Mouse (Mus musculus): Measurements from ENCODE around the gene Thada.

The Thada gene

DNA sequence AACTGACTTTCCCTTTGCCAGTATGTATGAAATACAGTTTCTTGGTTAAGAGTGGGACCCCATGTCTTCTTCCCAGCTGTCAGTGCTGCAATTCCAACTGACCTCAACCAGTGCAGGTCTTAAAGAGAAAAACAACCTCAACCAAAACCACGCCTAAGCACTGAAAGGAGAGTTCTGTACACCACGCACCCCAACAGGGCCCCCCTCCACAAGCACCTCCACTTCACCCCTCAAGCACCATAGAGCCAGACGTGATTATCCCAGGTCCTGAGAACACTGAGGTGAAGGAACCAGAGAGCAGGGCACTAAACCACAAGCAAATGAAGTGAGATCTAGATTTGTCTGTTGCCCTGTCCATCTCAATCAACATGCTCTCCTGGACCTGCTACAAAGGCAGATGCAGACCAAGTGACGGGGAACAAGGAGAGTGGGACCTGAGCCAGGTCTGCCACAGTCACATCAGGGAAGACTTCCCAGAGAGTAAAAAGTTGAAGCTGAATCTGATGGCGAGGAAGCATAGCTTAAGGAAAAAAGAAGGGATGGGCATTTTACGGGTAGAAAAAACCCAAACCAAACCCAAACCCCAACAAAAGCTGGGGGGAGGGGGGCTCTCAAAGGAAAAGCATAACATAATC is 93.5 kb downstream of the Thada start:
- DNase-seq (ENCODE audit: extremely low spot score) = no peak

- no peak for DNase-seq (ENCODE audit: extremely low spot score)
Measured at GRCm38 (mm10) chr17:84370385-84370784, 95.6 kb downstream of the Thada start.

- no peak for DNase-seq (ENCODE audit: extremely low spot score)
Measured at GRCm38 (mm10) chr17:84369769-84370168, 96.2 kb downstream of the Thada start.

DNA sequence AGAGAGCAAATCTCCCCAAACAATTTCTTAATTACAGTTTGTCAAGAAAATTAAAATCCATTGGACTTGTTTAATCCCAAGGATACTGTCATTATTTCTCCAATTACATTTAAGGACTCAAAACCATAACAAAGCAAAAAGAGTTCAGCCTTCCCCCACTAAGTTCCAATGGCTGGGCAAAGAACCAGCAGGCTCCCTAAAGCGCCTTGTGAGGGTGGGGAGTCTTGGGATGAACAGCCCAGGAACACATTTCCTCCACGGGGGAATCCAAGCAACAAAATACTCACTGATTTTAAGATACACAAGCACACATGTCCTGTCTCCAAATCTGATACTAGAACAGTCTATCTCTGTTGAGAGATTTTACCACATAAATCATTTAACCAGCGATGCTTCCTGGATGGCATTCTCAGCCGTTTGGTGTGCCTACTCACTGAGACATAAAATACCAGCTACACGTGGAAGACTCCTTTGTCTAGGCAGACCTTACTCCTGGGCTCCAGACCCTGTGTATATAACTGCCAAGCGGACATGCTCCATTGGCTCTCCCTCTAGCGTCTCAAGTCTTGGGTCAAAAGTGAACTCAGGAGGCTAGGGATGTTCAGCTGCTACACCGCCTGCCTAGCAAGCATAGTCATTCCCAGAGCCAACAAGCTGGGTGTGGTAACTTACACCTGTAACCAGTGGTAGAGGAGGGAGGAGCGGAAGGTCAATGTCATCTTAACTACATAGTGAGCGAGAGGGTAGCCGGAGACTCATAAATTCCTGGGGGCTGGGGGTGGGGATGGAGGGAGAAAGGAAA is 97.6 kb downstream of the Thada start:
- no peak for DNase-seq (ENCODE audit: extremely low spot score)

DNA sequence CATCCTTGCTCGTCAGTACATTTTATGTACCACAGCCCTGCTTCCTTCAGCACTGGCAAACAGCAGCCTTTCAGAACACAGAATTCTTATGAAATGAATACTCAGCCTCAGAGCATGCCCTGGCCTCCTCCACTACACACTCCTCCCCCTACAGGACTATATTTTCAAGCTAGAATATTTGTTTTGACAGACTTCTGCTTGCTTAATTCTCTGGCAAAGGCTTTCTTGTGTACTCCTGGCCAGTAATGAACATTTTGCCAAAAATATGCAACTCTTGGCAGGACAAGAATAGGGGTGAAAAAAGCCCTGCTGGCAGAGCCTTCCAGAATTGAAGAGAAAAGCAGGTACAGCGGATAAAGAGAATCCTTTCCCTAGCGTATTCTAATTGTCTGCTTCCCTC is 98.3 kb downstream of the Thada start:
- no peak for DNase-seq (ENCODE audit: extremely low spot score)

- DNase-seq (ENCODE audit: extremely low spot score) = no peak
Measured at GRCm38 (mm10) chr17:84365791-84366301, 100.2 kb downstream of the Thada start.

GRCm38 (mm10) chr17:84365006-84365716 is 100.8 kb downstream of the Thada start:
- no peak for DNase-seq (ENCODE audit: extremely low spot score)

GRCm38 (mm10) chr17:84363444-84363843 is 102.6 kb downstream of the Thada start:
- no peak for DNase-seq (ENCODE audit: extremely low spot score)

GRCm38 (mm10) chr17:84362581-84363286 is 103.3 kb downstream of the Thada start:
- no peak for DNase-seq (ENCODE audit: extremely low spot score)

GRCm38 (mm10) chr17:84361006-84361405 is 105.0 kb downstream of the Thada start:
- DNase-seq (ENCODE audit: extremely low spot score) = no peak

DNA sequence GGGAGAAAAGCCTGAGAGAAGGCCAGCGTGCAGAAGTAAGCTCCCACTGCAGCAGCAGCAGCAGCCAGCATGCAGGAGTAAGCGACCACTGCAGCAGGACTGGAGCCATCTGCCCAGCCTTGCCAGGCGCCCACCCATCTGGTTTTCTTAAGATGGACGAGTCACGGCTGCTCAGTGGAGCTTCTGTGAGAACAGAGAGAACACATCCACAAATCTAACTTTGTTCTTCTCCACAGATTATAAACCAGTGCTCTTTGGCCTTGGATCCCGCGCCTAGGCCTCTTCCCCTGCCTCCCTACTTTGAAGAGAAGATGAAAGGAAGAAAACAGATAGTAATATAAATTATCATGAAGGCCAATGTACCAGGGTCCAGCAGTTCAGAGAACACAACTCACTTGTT is 106.2 kb downstream of the Thada start:
- DNase-seq (ENCODE audit: extremely low spot score) = no peak

- no peak for DNase-seq (ENCODE audit: extremely low spot score)
Measured at GRCm38 (mm10) chr17:84358951-84359644, 106.9 kb downstream of the Thada start.

DNA sequence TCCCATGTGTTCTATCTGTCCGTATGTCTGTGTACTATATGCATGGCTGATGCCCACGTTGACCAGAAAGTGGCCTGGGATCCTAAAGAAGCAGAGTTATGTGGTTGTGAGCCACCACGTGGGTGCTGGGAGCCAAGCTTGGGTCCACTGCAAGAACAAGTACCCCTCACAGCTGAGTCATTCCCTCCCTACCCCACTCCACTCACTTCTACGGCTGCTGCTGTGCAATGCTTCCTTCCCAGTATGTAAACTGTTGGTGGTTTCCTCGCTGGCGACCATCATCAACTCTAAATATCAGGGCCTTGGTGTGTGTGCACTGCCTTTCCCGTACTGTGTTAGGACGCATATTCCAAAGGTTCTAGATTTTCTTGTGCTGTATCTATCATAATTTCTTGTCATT is 108.2 kb downstream of the Thada start:
- no peak for DNase-seq (ENCODE audit: extremely low spot score)

DNA sequence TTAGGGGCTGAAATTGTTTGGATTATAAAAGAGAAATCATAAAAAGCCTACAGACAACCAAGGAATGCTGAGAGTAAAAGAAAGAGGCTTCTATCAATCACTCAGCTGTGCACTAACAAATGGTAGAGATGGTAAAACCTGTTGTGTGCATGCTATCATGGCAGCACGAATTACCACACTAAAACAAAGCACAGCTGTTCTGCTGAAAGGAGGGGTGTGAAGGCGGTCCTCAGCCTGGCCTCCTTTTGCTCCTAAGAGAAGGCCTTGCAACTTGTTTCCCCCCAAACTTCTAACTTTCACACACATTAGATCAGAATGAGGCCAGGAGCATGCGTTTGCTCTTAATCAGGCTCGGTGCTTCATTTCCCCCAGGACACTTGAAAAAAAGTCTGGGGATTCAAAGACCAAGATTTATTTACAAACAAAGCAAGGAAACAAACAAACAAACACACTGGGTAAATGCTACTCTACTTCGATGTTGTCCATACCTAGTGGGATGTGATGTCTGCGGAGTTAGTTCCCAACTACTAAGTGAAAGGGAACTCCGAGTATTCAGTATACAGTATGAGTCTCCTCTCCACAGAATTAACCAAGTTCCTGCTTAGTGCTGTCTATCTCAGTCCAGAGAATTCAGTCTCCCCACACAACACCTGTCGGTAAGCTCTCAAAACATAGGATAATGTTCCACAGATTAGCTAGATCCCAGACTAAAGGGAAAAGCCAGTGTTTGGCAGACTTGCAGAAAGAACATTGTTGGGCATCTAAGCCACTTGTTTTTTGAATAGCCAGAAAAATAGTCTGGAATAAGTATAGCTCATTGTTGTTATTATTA is 109.7 kb downstream of the Thada start:
- DNase-seq (ENCODE audit: extremely low spot score) = no peak

- DNase-seq (ENCODE audit: extremely low spot score) = no peak
Measured at GRCm38 (mm10) chr17:84355006-84355405, 111.0 kb downstream of the Thada start.

DNA sequence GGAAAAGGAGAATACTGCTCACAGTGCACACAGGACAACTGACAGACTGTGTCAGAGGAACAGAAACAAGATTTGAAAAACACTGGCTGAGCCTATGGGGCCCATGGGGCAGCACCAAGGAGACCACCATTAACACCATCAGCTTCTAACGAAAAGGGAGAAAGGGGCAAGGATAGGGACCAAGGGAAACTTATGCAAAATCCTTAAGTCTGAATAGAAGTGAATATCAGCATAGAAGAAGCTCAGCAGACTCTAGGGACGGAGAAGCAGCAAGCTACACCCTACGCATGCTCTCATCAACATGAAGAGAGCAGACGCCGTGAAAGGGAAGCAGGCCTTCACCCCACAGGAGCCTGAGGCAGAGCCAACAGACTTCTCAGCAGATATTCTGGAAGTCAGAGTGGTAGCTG is 112.1 kb downstream of the Thada start:
- DNase-seq (ENCODE audit: extremely low spot score) = no peak

GRCm38 (mm10) chr17:84353224-84353901 is 112.6 kb downstream of the Thada start:
- no peak for DNase-seq (ENCODE audit: extremely low spot score)

GRCm38 (mm10) chr17:84352790-84353154 is 113.2 kb downstream of the Thada start:
- no peak for DNase-seq (ENCODE audit: extremely low spot score)

DNA sequence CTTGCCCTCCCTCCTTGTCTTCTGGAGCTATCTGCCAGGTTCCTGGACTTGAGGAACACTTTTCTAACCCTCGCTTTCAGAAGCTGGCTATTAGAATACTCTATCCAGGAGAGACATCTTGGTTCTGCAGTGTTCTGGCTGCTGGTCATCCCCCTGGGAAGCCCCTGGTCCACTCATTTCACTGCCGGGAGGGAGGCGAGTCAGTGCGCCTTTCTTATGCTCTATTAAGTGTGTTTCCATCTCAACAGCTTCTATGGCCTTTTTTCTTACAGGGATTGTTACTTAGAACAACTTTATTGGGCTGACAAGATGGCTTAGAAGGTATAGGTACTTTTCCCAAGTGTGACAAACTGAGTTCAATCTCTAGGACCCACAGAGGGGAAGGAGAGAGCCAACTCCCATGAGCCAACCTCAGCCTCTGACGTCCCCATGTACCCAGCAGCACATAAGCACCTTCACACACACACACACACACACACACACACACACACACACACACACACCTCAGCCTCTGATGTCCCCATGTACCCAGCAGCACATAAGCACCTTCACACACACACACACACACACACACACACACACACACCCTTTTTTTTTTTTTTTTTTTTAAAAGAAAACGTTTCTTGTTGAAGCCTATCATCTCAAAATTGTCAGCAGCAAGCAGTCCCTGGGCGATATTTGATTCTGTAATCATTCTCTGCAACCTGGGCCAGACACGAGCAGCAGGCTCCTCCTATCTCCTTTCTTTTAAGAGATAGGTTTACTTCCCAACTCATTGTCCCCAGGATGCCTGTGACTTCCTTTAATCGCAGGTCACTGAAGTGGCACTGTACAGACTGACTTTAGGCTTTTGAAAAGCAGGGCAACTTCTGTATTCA is 113.9 kb downstream of the Thada start:
- DNase-seq (ENCODE audit: extremely low spot score) = no peak
